Mouse (Mus musculus): ENCODE measurements around the gene Zfp386. TPM values are rescaled to one million over a fixed set of nuclear protein-coding genes. Genes with fewer than 3 reads are reported as not detected.
"Not testable (repeated sequence)": the region's sequence is repeated elsewhere in the genome, so short reads cannot be mapped to it uniquely, and the experiment has no call there.

Gene Zfp386
- 6.6 TPM for polyA plus RNA-seq (2012; fragmentation: generic; extraction: Trizol)
- long read RNA-seq, experiment 1, transcript Zfp386-201 (3 exons, 1,958 nt), result major isoform, 13 of 21 reads
- long read RNA-seq, experiment 1, partial matches to known transcripts, result 1 of 21 reads
- long read RNA-seq, experiment 1, other reads (novel, unspliced or antisense), result 5 of 21 reads
- long read RNA-seq, experiment 2, full-length matches to known transcripts, result 65 of 72 reads
- long read RNA-seq, experiment 2, partial matches to known transcripts, result 1 of 72 reads
- long read RNA-seq, experiment 2, other reads (novel, unspliced or antisense), result 6 of 72 reads

GRCm38 (mm10) chr12:116047440-116048377, at the start of gene Zfp386:
Gene Zfp386, plus strand, starts transcription at chr12:116047724.
- TF ChIP-seq MAX (IDR thresholded peaks at IDR 0.05), result peak; percentile 81
- peak; percentile 58 for TF ChIP-seq CEBPB (IDR thresholded peaks at IDR 0.05; ENCODE audit: low read depth)
- TF ChIP-seq CTCF (IDR thresholded peaks at IDR 0.05; ENCODE audit: control insufficient read depth, insufficient read depth, insufficient read length), result no peak
- TF ChIP-seq FOSL1 (IDR thresholded peaks at IDR 0.05; ENCODE audit: insufficient read depth, low read length, poor library complexity, severe bottlenecking), result no peak
- no peak for TF ChIP-seq MYOG (IDR thresholded peaks at IDR 0.05; ENCODE audit: control insufficient read depth, extremely low read depth, insufficient read length)
- no peak for TF ChIP-seq MYOD1 (IDR thresholded peaks at IDR 0.05; ENCODE audit: control insufficient read depth, insufficient read length, low read depth)
- TF ChIP-seq USF1 (IDR thresholded peaks at IDR 0.05; ENCODE audit: low read depth), result no peak
- Histone ChIP-seq H3K27me3 (ENCODE audit: control insufficient read depth, insufficient read depth, insufficient read length) (no peaks in the 10 kb centered on the region), H3K4me3 (ENCODE audit: insufficient read depth, poor library complexity, severe bottlenecking) (peak within 1 kb of the TSS; percentile 74), H3K79me3 (ENCODE audit: low read depth) (peaks cover 48% of the 10 kb centered on the region), H3K36me3 (ENCODE audit: control insufficient read depth, insufficient read depth) (peaks cover 14% of the 10 kb centered on the region), H3ac (ENCODE audit: control insufficient read depth, insufficient read length, low read depth) (peak within 1 kb of the TSS; percentile 86), H3K79me2 (ENCODE audit: control insufficient read depth, insufficient read depth) (peaks cover 51% of the 10 kb centered on the region)

GRCm38 (mm10) chr12:115999784-116000183, 47.7 kb upstream of the Zfp386 start:
- H3K36me3 ChIP-seq (ENCODE audit: control insufficient read depth, insufficient read depth); H3K4me3 ChIP-seq (ENCODE audit: insufficient read depth, poor library complexity, severe bottlenecking); H3ac ChIP-seq (ENCODE audit: control insufficient read depth, insufficient read length, low read depth); H3K79me3 ChIP-seq (ENCODE audit: low read depth); H3K27me3 ChIP-seq (ENCODE audit: control insufficient read depth, insufficient read depth, insufficient read length); H3K79me2 ChIP-seq (ENCODE audit: control insufficient read depth, insufficient read depth): not testable (repeated sequence)

GRCm38 (mm10) chr12:116002946-116003345, 44.6 kb upstream of the Zfp386 start:
- not testable (repeated sequence) for H3K36me3 ChIP-seq (ENCODE audit: control insufficient read depth, insufficient read depth); H3K79me2 ChIP-seq (ENCODE audit: control insufficient read depth, insufficient read depth); H3K4me3 ChIP-seq (ENCODE audit: insufficient read depth, poor library complexity, severe bottlenecking); H3K79me3 ChIP-seq (ENCODE audit: low read depth); H3K27me3 ChIP-seq (ENCODE audit: control insufficient read depth, insufficient read depth, insufficient read length); H3ac ChIP-seq (ENCODE audit: control insufficient read depth, insufficient read length, low read depth)

- no peak overlapping the region for H3ac ChIP-seq (ENCODE audit: control insufficient read depth, insufficient read length, low read depth)
- no peak overlapping the region for H3K4me3 ChIP-seq (ENCODE audit: insufficient read depth, poor library complexity, severe bottlenecking)
- no peaks in the 10 kb centered on the region for H3K79me3 ChIP-seq (ENCODE audit: low read depth)
- no peaks in the 10 kb centered on the region for H3K27me3 ChIP-seq (ENCODE audit: control insufficient read depth, insufficient read depth, insufficient read length)
- H3K79me2 ChIP-seq (ENCODE audit: control insufficient read depth, insufficient read depth), result no peaks in the 10 kb centered on the region
- H3K36me3 ChIP-seq (ENCODE audit: control insufficient read depth, insufficient read depth), result no peaks in the 10 kb centered on the region
- TF ChIP-seq MYOD1 (IDR thresholded peaks at IDR 0.05; ENCODE audit: control insufficient read depth, insufficient read length, low read depth) (no peak), CTCF (IDR thresholded peaks at IDR 0.05; ENCODE audit: control insufficient read depth, insufficient read depth, insufficient read length) (no peak), MYOG (IDR thresholded peaks at IDR 0.05; ENCODE audit: control insufficient read depth, extremely low read depth, insufficient read length) (no peak), MAX (IDR thresholded peaks at IDR 0.05) (no peak), CEBPB (IDR thresholded peaks at IDR 0.05; ENCODE audit: low read depth) (no peak), USF1 (IDR thresholded peaks at IDR 0.05; ENCODE audit: low read depth) (no peak), FOSL1 (IDR thresholded peaks at IDR 0.05; ENCODE audit: insufficient read depth, low read length, poor library complexity, severe bottlenecking) (no peak)
These were observed 36.7 kb upstream of the Zfp386 start for GRCm38 (mm10) chr12:116010812-116011211.

- no peaks in the 10 kb centered on the region for H3K79me3 ChIP-seq (ENCODE audit: low read depth)
- no peak overlapping the region for H3ac ChIP-seq (ENCODE audit: control insufficient read depth, insufficient read length, low read depth)
- no peaks in the 10 kb centered on the region for H3K27me3 ChIP-seq (ENCODE audit: control insufficient read depth, insufficient read depth, insufficient read length)
- H3K79me2 ChIP-seq (ENCODE audit: control insufficient read depth, insufficient read depth), result no peaks in the 10 kb centered on the region
- TF ChIP-seq CTCF (IDR thresholded peaks at IDR 0.05; ENCODE audit: control insufficient read depth, insufficient read depth, insufficient read length), result no peak
- no peak for TF ChIP-seq CEBPB (IDR thresholded peaks at IDR 0.05; ENCODE audit: low read depth)
- TF ChIP-seq MYOG (IDR thresholded peaks at IDR 0.05; ENCODE audit: control insufficient read depth, extremely low read depth, insufficient read length), result no peak
- no peak for TF ChIP-seq USF1 (IDR thresholded peaks at IDR 0.05; ENCODE audit: low read depth)
- no peak for TF ChIP-seq MYOD1 (IDR thresholded peaks at IDR 0.05; ENCODE audit: control insufficient read depth, insufficient read length, low read depth)
- TF ChIP-seq MAX (IDR thresholded peaks at IDR 0.05), result no peak
- TF ChIP-seq FOSL1 (IDR thresholded peaks at IDR 0.05; ENCODE audit: insufficient read depth, low read length, poor library complexity, severe bottlenecking), result no peak
- no peaks in the 10 kb centered on the region for H3K36me3 ChIP-seq (ENCODE audit: control insufficient read depth, insufficient read depth)
- no peak overlapping the region for H3K4me3 ChIP-seq (ENCODE audit: insufficient read depth, poor library complexity, severe bottlenecking)
These were observed 19.4 kb upstream of the Zfp386 start for GRCm38 (mm10) chr12:116028095-116028494.

GRCm38 (mm10) chr12:116035346-116035745, 12.2 kb upstream of the Zfp386 start:
- Histone ChIP-seq H3K79me3 (ENCODE audit: low read depth) (no peaks in the 10 kb centered on the region), H3K27me3 (ENCODE audit: control insufficient read depth, insufficient read depth, insufficient read length) (no peaks in the 10 kb centered on the region), H3K4me3 (ENCODE audit: insufficient read depth, poor library complexity, severe bottlenecking) (no peak overlapping the region), H3ac (ENCODE audit: control insufficient read depth, insufficient read length, low read depth) (no peak overlapping the region), H3K36me3 (ENCODE audit: control insufficient read depth, insufficient read depth) (no peaks in the 10 kb centered on the region), H3K79me2 (ENCODE audit: control insufficient read depth, insufficient read depth) (no peaks in the 10 kb centered on the region)
- no peak for TF ChIP-seq CTCF (IDR thresholded peaks at IDR 0.05; ENCODE audit: control insufficient read depth, insufficient read depth, insufficient read length)
- TF ChIP-seq MAX (IDR thresholded peaks at IDR 0.05), result no peak
- TF ChIP-seq MYOG (IDR thresholded peaks at IDR 0.05; ENCODE audit: control insufficient read depth, extremely low read depth, insufficient read length), result no peak
